Mouse (Mus musculus): ENCODE measurements around the gene Uqcrq. TPM values are rescaled to one million over a fixed set of nuclear protein-coding genes. Genes with fewer than 3 reads are reported as not detected.

Gene Uqcrq
- polyA plus RNA-seq, 1 experiment from 2014 or later, result 520 TPM

- WGBS, result 93% methylated on average over 8 of the region's 8 CpGs
- ATAC-seq, result no peak
- no peaks in the 10 kb centered on the region for H3K36me3 ChIP-seq (ENCODE audit: insufficient read depth, low read length)
Observed at GRCm38 (mm10) chr11:53447996-53448395, 17.4 kb upstream of the Uqcrq start.

GRCm38 (mm10) chr11:53446183-53446582 is 15.6 kb upstream of the Uqcrq start:
- Histone ChIP-seq H3K4me3 (ENCODE audit: low read depth, low read length) (no peak overlapping the region), H3K27me3 (replicated peaks; ENCODE audit: insufficient read depth, low read length) (no peaks in the 10 kb centered on the region), H3K9me3 (ENCODE audit: low read length) (no peaks in the 10 kb centered on the region), H3K36me3 (ENCODE audit: insufficient read depth, low read length) (no peaks in the 10 kb centered on the region), H3K4me2 (replicated peaks; ENCODE audit: low read depth, low read length) (no peak overlapping the region), H3K9ac (replicated peaks; ENCODE audit: low read depth) (no peak overlapping the region), H3K27ac (ENCODE audit: low read length) (no peak overlapping the region), H3K4me1 (ENCODE audit: insufficient read depth, low read depth, low read length) (0 out of 2 replicates have a peak, but pooled peaks cover 2% of the 10 kb centered on the region)
- WGBS, result 57% methylated on average over 13 of the region's 13 CpGs
- TF ChIP-seq CTCF (IDR thresholded peaks at IDR 0.05), result no peak
- no peak for TF ChIP-seq EP300 (IDR thresholded peaks at IDR 0.05)
- DNase-seq (ENCODE audit: low spot score) (no peak), ATAC-seq (no peak)

More at GRCm38 (mm10) chr11:53447996-53448395, 17.4 kb upstream of the Uqcrq start:
- Histone ChIP-seq H3K4me2 (replicated peaks; ENCODE audit: low read depth, low read length) (no peak overlapping the region), H3K9ac (replicated peaks; ENCODE audit: low read depth) (no peak overlapping the region), H3K4me3 (ENCODE audit: low read depth, low read length) (no peak overlapping the region), H3K9me3 (ENCODE audit: low read length) (no peaks in the 10 kb centered on the region), H3K4me1 (ENCODE audit: insufficient read depth, low read depth, low read length) (0 out of 2 replicates have a peak, but pooled peaks cover 2% of the 10 kb centered on the region), H3K27me3 (replicated peaks; ENCODE audit: insufficient read depth, low read length) (no peaks in the 10 kb centered on the region), H3K27ac (ENCODE audit: low read length) (no peak overlapping the region)
- no peak for DNase-seq (ENCODE audit: low spot score)
- TF ChIP-seq EP300 (IDR thresholded peaks at IDR 0.05), result no peak
- TF ChIP-seq CTCF (IDR thresholded peaks at IDR 0.05), result no peak

DNA sequence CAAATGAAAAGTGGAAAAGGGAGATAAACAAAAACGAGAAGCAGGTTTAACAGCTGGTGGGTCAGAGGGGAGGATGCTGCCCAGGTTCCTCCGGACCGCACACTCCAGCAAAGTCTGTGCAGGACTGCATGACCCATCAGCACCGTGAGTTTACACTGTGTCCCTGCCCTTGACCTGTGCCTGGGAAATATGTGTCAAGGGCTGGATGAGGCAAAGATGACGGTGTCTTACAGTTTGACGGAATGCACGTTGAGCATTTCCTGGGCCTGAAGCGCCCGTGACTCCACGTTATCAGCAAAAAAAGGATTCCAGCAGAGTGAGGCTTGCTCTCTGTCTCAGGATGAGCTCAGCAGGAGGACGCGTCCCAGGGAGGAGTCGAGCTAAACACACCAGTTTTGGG is 14.9 kb upstream of the Uqcrq start:
- Histone ChIP-seq H3K9ac (replicated peaks; ENCODE audit: low read depth) (no peak overlapping the region), H3K4me1 (ENCODE audit: insufficient read depth, low read depth, low read length) (0 out of 2 replicates have a peak, but pooled peaks cover 2% of the 10 kb centered on the region), H3K27me3 (replicated peaks; ENCODE audit: insufficient read depth, low read length) (no peaks in the 10 kb centered on the region), H3K4me2 (replicated peaks; ENCODE audit: low read depth, low read length) (no peak overlapping the region), H3K4me3 (ENCODE audit: low read depth, low read length) (no peak overlapping the region), H3K36me3 (ENCODE audit: insufficient read depth, low read length) (no peaks in the 10 kb centered on the region), H3K9me3 (ENCODE audit: low read length) (no peaks in the 10 kb centered on the region), H3K27ac (ENCODE audit: low read length) (no peak overlapping the region)
- no peak for DNase-seq (ENCODE audit: low spot score)
- TF ChIP-seq EP300 (IDR thresholded peaks at IDR 0.05), result no peak
- no peak for TF ChIP-seq CTCF (IDR thresholded peaks at IDR 0.05)
- WGBS, result 53% methylated on average over 13 of the region's 13 CpGs
- ATAC-seq, result no peak

DNA sequence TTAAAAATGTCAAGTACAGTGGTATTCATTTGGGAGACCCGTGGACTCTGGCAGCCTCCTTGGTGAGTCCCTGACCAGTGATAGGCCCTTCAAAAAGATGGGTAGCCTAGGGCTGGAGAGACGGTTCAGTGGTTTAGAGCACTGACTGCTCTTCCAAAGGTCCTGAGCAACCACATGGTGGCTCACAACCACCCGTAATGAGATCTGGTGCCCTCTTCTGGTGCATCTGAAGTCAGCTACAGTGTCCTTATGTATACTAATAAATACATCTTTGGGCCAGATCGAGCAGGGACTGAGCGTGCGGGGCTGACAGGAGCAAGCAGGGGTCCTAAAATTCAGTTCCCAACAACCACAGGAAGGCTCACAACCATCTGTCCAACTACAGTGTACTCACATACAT is 13.2 kb upstream of the Uqcrq start:
- WGBS, result 32% methylated on average over 6 of the region's 6 CpGs
- H3K36me3 ChIP-seq (ENCODE audit: insufficient read depth, low read length), result no peaks in the 10 kb centered on the region
- 0 out of 2 replicates have a peak, but pooled peaks have one; percentile 19 for ATAC-seq
- TF ChIP-seq EP300 (IDR thresholded peaks at IDR 0.05) (no peak), CTCF (IDR thresholded peaks at IDR 0.05) (peak; percentile 75)
- no peaks in the 10 kb centered on the region for H3K4me1 ChIP-seq (ENCODE audit: insufficient read depth, low read depth, low read length)
- H3K4me2 ChIP-seq (replicated peaks; ENCODE audit: low read depth, low read length), result no peak overlapping the region
- no peak overlapping the region for H3K27ac ChIP-seq (ENCODE audit: low read length)
- H3K4me3 ChIP-seq (ENCODE audit: low read depth, low read length), result no peak overlapping the region
- no peak overlapping the region for H3K9ac ChIP-seq (replicated peaks; ENCODE audit: low read depth)
- no peak for DNase-seq (ENCODE audit: low spot score)
- no peaks in the 10 kb centered on the region for H3K9me3 ChIP-seq (ENCODE audit: low read length)
- no peaks in the 10 kb centered on the region for H3K27me3 ChIP-seq (replicated peaks; ENCODE audit: insufficient read depth, low read length)

DNA sequence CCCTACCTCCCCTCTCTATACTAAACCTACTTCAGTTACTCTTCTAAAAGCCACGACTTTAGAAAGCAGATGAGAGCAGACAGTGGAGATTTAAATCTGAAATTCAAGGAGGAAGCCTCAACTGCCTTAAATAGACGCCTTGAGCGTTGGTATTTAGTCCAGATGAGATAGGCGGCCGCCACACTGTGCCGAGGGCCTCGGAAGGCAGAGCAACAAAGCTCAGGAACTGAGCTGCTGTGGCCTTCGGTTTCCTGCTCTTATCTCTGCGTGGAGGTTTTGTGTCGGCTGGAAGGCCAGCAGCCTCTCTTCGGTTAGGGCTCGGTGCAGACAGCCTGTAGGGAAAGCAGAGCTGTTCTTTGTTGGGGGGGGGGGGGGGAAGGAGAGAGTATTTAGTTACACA is 11.3 kb upstream of the Uqcrq start:
- no peak overlapping the region for H3K4me3 ChIP-seq (ENCODE audit: low read depth, low read length)
- no peaks in the 10 kb centered on the region for H3K36me3 ChIP-seq (ENCODE audit: insufficient read depth, low read length)
- no peaks in the 10 kb centered on the region for H3K9me3 ChIP-seq (ENCODE audit: low read length)
- H3K27ac ChIP-seq (ENCODE audit: low read length), result no peak overlapping the region
- H3K4me1 ChIP-seq (ENCODE audit: insufficient read depth, low read depth, low read length), result no peaks in the 10 kb centered on the region
- ATAC-seq, result no peak
- TF ChIP-seq EP300 (IDR thresholded peaks at IDR 0.05), result no peak
- no peak for TF ChIP-seq CTCF (IDR thresholded peaks at IDR 0.05)
- no peak overlapping the region for H3K4me2 ChIP-seq (replicated peaks; ENCODE audit: low read depth, low read length)
- DNase-seq (ENCODE audit: low spot score), result no peak
- H3K27me3 ChIP-seq (replicated peaks; ENCODE audit: insufficient read depth, low read length), result no peaks in the 10 kb centered on the region
- WGBS, result 11% methylated on average over 12 of the region's 12 CpGs
- H3K9ac ChIP-seq (replicated peaks; ENCODE audit: low read depth), result no peak overlapping the region

DNA sequence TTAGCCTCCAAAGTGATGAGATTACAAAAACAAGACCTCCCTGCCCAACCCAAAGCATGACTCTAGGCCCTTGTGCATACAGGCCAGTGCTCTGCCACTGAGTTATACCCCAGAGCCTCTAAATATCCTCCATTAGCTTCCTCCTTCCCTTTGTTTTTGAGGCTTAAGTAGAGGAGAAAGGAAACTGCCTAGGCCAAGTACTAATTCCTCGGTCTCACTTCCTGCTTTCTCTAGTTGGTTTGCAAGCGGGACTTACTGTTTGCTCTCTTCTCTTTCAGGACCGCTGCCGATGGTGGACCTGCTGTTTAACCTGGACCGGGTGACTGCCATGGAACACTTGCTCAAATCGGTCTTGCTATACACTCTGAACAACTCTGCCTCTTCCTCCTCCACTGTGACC is 5.7 kb upstream of the Uqcrq start:
- no peak overlapping the region for H3K9ac ChIP-seq (replicated peaks; ENCODE audit: low read depth)
- no peak overlapping the region for H3K4me3 ChIP-seq (ENCODE audit: low read depth, low read length)
- no peak overlapping the region for H3K27ac ChIP-seq (ENCODE audit: low read length)
- H3K36me3 ChIP-seq (ENCODE audit: insufficient read depth, low read length), result no peaks in the 10 kb centered on the region
- no peaks in the 10 kb centered on the region for H3K27me3 ChIP-seq (replicated peaks; ENCODE audit: insufficient read depth, low read length)
- H3K4me1 ChIP-seq (ENCODE audit: insufficient read depth, low read depth, low read length), result 0 out of 2 replicates have a peak, but pooled peaks cover 4% of the 10 kb centered on the region
- H3K9me3 ChIP-seq (ENCODE audit: low read length), result no peaks in the 10 kb centered on the region
- TF ChIP-seq CTCF (IDR thresholded peaks at IDR 0.05), result no peak
- TF ChIP-seq EP300 (IDR thresholded peaks at IDR 0.05), result no peak
- DNase-seq (ENCODE audit: low spot score), result no peak
- WGBS, result 70% methylated on average over 6 of the region's 6 CpGs
- ATAC-seq, result no peak
- H3K4me2 ChIP-seq (replicated peaks; ENCODE audit: low read depth, low read length), result no peak overlapping the region

- Histone ChIP-seq H3K9ac (replicated peaks; ENCODE audit: low read depth) (no peak overlapping the region), H3K27ac (ENCODE audit: low read length) (no peak overlapping the region), H3K4me1 (ENCODE audit: insufficient read depth, low read depth, low read length) (0 out of 2 replicates have a peak, but pooled peaks cover 4% of the 10 kb centered on the region), H3K27me3 (replicated peaks; ENCODE audit: insufficient read depth, low read length) (no peaks in the 10 kb centered on the region), H3K9me3 (ENCODE audit: low read length) (no peaks in the 10 kb centered on the region), H3K36me3 (ENCODE audit: insufficient read depth, low read length) (no peaks in the 10 kb centered on the region), H3K4me2 (replicated peaks; ENCODE audit: low read depth, low read length) (no peak overlapping the region), H3K4me3 (ENCODE audit: low read depth, low read length) (no peak overlapping the region)
- ATAC-seq, result no peak
- TF ChIP-seq CTCF (IDR thresholded peaks at IDR 0.05) (no peak), EP300 (IDR thresholded peaks at IDR 0.05) (no peak)
- no peak for DNase-seq (ENCODE audit: low spot score)
- WGBS, result 77% methylated on average over 8 of the region's 8 CpGs
Observed at GRCm38 (mm10) chr11:53435504-53435903, 4.9 kb upstream of the Uqcrq start.
